In the genomic region with DNA sequence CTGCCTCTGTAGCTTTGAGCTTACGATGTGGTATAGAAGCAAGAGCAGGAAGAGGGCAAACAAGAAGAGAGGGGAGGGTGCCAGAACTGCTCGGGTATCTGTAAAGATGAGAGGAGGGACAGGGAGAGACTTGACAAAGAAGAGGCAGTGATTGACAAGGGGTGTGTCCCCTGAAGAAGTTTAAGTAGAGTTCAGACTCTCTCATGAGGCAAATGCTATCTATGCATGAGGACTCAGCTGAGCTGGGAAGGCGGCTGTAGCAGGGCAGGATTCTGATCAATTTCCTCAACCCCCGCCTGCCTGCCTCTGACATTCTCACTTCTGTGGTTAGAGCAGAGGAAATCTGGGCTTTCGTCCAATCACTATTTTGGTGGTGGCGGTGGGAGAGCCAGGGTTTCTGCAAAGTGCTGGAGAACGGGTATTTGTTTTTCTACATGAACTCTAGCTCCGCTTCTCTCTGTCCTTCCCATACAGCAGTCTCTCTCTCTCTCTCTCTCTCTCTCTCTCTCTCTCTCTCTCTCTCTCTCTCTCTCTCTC, we compare ENCODE assay signal across 8 mouse cellular contexts. TPM values are rescaled to one million over a fixed set of nuclear protein-coding genes. Genes with fewer than 3 reads are reported as not detected.
DNase-seq lines count a peak whose midpoint lies in the region; ATAC-seq lines count a peak whose summit lies in the region.

No protein-coding gene starts in this region.

- intact Hi-C loops in gastrocnemius, postnatal 14 days (cut with DNase I; ENCODE audit: low total_unique reads) = no loop called here
- intact Hi-C loops in left cerebral cortex, postnatal 10 days (cut with DNase I) = no loop called here

- H3K27ac ChIP-seq in stomach, embryonic 14.5 days (ENCODE audit: low read length) = peak overlapping the region; percentile 93

- H3K36me3 ChIP-seq in stomach, embryonic 14.5 days (ENCODE audit: control insufficient read depth, insufficient read depth, low read length) = no peaks in the 10 kb centered on the region

- no peak overlapping the region; the same call in 1 of the 2 replicates for H3K9ac ChIP-seq in stomach, embryonic 14.5 days (replicated peaks; ENCODE audit: low read depth, low read length)

- DNase-seq in adrenal gland, adult 2 months = peak; percentile 75
- no peak for DNase-seq in adrenal gland, adult 18-20 months (ENCODE audit: low spot score in 2 of 2)
- DNase-seq in gastrocnemius, postnatal 14 days = peak; percentile 71
- peak; percentile 84 to 89 for DNase-seq in left cerebral cortex, postnatal 10 days (ENCODE audit: extremely low spot score in 1 of 2, low spot score in 2 of 2)

- H3K27me3 ChIP-seq in stomach, embryonic 14.5 days (ENCODE audit: control insufficient read depth, insufficient read depth, low read length) = no peaks in the 10 kb centered on the region

- H3K4me1 ChIP-seq in stomach, embryonic 14.5 days (ENCODE audit: control insufficient read depth, insufficient read depth, low read length) = peaks cover 8% of the 10 kb centered on the region

- WGBS in stomach, embryonic 14.5 days = under 1% methylated on average over 8 of the region's 8 CpGs

- peak overlapping the region; percentile 44 for H3K4me2 ChIP-seq in stomach, embryonic 14.5 days (replicated peaks; ENCODE audit: low read depth, low read length)

- H3K9me3 ChIP-seq in stomach, embryonic 14.5 days (ENCODE audit: control insufficient read depth, low read depth, low read length) = no peaks in the 10 kb centered on the region

- peak overlapping the region; percentile 2; the same call in 1 of the 2 replicates for H3K4me3 ChIP-seq in stomach, embryonic 14.5 days (ENCODE audit: low read depth, low read length)

- ATAC-seq in common myeloid progenitor, adult 5-6 weeks (replicated peaks; ENCODE audit: low read depth, poor library complexity, severe bottlenecking) = peak; percentile 76
- ATAC-seq in inflammation-experienced regulatory T-cells, adult 6 months = peak; percentile 63
- ATAC-seq in megakaryocyte progenitor cell, adult 5-6 weeks (replicated peaks; ENCODE audit: poor library complexity) = peak; percentile 50
- ATAC-seq in stomach, embryonic 14.5 days (ENCODE audit: insufficient number of reproducible peaks, insufficient read depth, low FRiP score, low read depth) = peak; percentile 72

RNA-seq across cellular contexts. Expression of a gene that starts 7.5 kb away (rescaled TPM):
- total RNA-seq in adrenal gland, adult 2 months (2021) = 10 to 100 TPM; 30.3 to 33.4 TPM
- 53.0 and 56.7 TPM in 2 replicates for polyA plus RNA-seq in adrenal gland, adult 2 months (2012; rRNA removed)
- total RNA-seq in adrenal gland, adult 18-20 months (2021) = 10 to 100 TPM; 30.5 to 37.8 TPM
- total RNA-seq in common myeloid progenitor, adult 5-6 weeks (2017) = 11.0 and 32.0 TPM in 2 replicates
- total RNA-seq in gastrocnemius, postnatal 14 days (2021) = 1 to 10 TPM; 5.9 to 9.4 TPM
- 10 to 100 TPM; 35.3 to 68.9 (median 60.8) TPM for polyA plus RNA-seq in inflammation-experienced regulatory T-cells, adult 6 months (2017; shearing (Covaris generic))
- 10 to 100 TPM; 59.7 to 64.1 TPM for total RNA-seq in left cerebral cortex, postnatal 10 days (2021)
- 14.7 and 16.1 TPM in 2 replicates for total RNA-seq in megakaryocyte progenitor cell, adult 5-6 weeks (2015)
- 18.0 and 22.6 TPM in 2 replicates for total RNA-seq in megakaryocyte progenitor cell, adult 5-6 weeks (2017)
- polyA plus RNA-seq in stomach, embryonic 14.5 days (2014; fragmentation: Nextera tagmentation; extraction: Ambion mirVana) = 81.1 and 87.0 TPM in 2 replicates

RNA-seq across cellular contexts. Expression of a gene that starts 11.5 kb away (rescaled TPM):
- 100 to 1,000 TPM; 558 to 829 TPM for total RNA-seq in adrenal gland, adult 2 months (2021)
- polyA plus RNA-seq in adrenal gland, adult 2 months (2012; rRNA removed) = 210 and 224 TPM in 2 replicates
- total RNA-seq in adrenal gland, adult 18-20 months (2021) = 1,000 to 10,000 TPM in 1 of 2 experiments, 100 to 1,000 TPM in 1; 683 to 1,034 TPM
- 198 and 334 TPM in 2 replicates for total RNA-seq in common myeloid progenitor, adult 5-6 weeks (2017)
- total RNA-seq in gastrocnemius, postnatal 14 days (2021) = 100 to 1,000 TPM; 580 to 737 TPM
- 100 to 1,000 TPM; 106 to 120 (median 119) TPM for polyA plus RNA-seq in inflammation-experienced regulatory T-cells, adult 6 months (2017; shearing (Covaris generic))
- 100 to 1,000 TPM; 243 to 255 TPM for total RNA-seq in left cerebral cortex, postnatal 10 days (2021)
- 255 and 280 TPM in 2 replicates for total RNA-seq in megakaryocyte progenitor cell, adult 5-6 weeks (2015)
- 323 and 395 TPM in 2 replicates for total RNA-seq in megakaryocyte progenitor cell, adult 5-6 weeks (2017)
- polyA plus RNA-seq in stomach, embryonic 14.5 days (2014; fragmentation: Nextera tagmentation; extraction: Ambion mirVana) = 219 and 234 TPM in 2 replicates

RNA-seq across cellular contexts. Expression of a gene that starts 12.4 kb away (rescaled TPM):
- total RNA-seq in adrenal gland, adult 2 months (2021) = 1 to 10 TPM; 1.1 to 1.3 TPM
- polyA plus RNA-seq in adrenal gland, adult 2 months (2012; rRNA removed) = 1.7 and 2.8 TPM in 2 replicates
- total RNA-seq in adrenal gland, adult 18-20 months (2021) = 1 to 10 TPM; 1.5 to 3.8 TPM
- not detected in 2 replicates for total RNA-seq in common myeloid progenitor, adult 5-6 weeks (2017)
- 1 to 10 TPM; 2.4 to 3.1 TPM for total RNA-seq in gastrocnemius, postnatal 14 days (2021)
- under 1 TPM in 1 of 3 experiments, not detected in 2; 0.09 TPM for polyA plus RNA-seq in inflammation-experienced regulatory T-cells, adult 6 months (2017; shearing (Covaris generic))
- 1 to 10 TPM; 4.6 to 7.2 TPM for total RNA-seq in left cerebral cortex, postnatal 10 days (2021)
- not detected in 2 replicates for total RNA-seq in megakaryocyte progenitor cell, adult 5-6 weeks (2015)
- total RNA-seq in megakaryocyte progenitor cell, adult 5-6 weeks (2017) = not detected in 2 replicates
- 5.3 and 6.3 TPM in 2 replicates for polyA plus RNA-seq in stomach, embryonic 14.5 days (2014; fragmentation: Nextera tagmentation; extraction: Ambion mirVana)

RNA-seq across cellular contexts. Expression of a gene that starts 18.3 kb away (rescaled TPM):
- total RNA-seq in adrenal gland, adult 2 months (2021) = 10 to 100 TPM; 28.6 to 32.2 TPM
- 44.2 and 55.0 TPM in 2 replicates for polyA plus RNA-seq in adrenal gland, adult 2 months (2012; rRNA removed)
- total RNA-seq in adrenal gland, adult 18-20 months (2021) = 10 to 100 TPM; 39.4 to 43.1 TPM
- 17.7 and 18.0 TPM in 2 replicates for total RNA-seq in common myeloid progenitor, adult 5-6 weeks (2017)
- total RNA-seq in gastrocnemius, postnatal 14 days (2021) = 10 to 100 TPM in 1 of 2 experiments, 1 to 10 TPM in 1; 9.6 to 11.8 TPM
- polyA plus RNA-seq in inflammation-experienced regulatory T-cells, adult 6 months (2017; shearing (Covaris generic)) = 10 to 100 TPM; 38.2 to 90.1 (median 78.6) TPM
- 10 to 100 TPM; 20.4 to 21.8 TPM for total RNA-seq in left cerebral cortex, postnatal 10 days (2021)
- total RNA-seq in megakaryocyte progenitor cell, adult 5-6 weeks (2015) = 18.0 and 20.2 TPM in 2 replicates
- total RNA-seq in megakaryocyte progenitor cell, adult 5-6 weeks (2017) = 10.3 and 15.0 TPM in 2 replicates
- 56.7 and 57.7 TPM in 2 replicates for polyA plus RNA-seq in stomach, embryonic 14.5 days (2014; fragmentation: Nextera tagmentation; extraction: Ambion mirVana)

RNA-seq across cellular contexts. Expression of a gene that starts 25.1 kb away (rescaled TPM):
- total RNA-seq in adrenal gland, adult 2 months (2021) = 10 to 100 TPM; 37.5 to 44.9 TPM
- polyA plus RNA-seq in adrenal gland, adult 2 months (2012; rRNA removed) = 61.3 and 61.5 TPM in 2 replicates
- total RNA-seq in adrenal gland, adult 18-20 months (2021) = 10 to 100 TPM; 38.5 to 41.8 TPM
- total RNA-seq in common myeloid progenitor, adult 5-6 weeks (2017) = 9.9 and 15.7 TPM in 2 replicates
- total RNA-seq in gastrocnemius, postnatal 14 days (2021) = 10 to 100 TPM; 13.1 to 13.7 TPM
- polyA plus RNA-seq in inflammation-experienced regulatory T-cells, adult 6 months (2017; shearing (Covaris generic)) = 10 to 100 TPM; 11.0 to 25.3 (median 15.4) TPM
- 10 to 100 TPM; 51.5 to 53.4 TPM for total RNA-seq in left cerebral cortex, postnatal 10 days (2021)
- 36.0 and 38.2 TPM in 2 replicates for total RNA-seq in megakaryocyte progenitor cell, adult 5-6 weeks (2015)
- 18.7 and 24.5 TPM in 2 replicates for total RNA-seq in megakaryocyte progenitor cell, adult 5-6 weeks (2017)
- 68.8 and 70.6 TPM in 2 replicates for polyA plus RNA-seq in stomach, embryonic 14.5 days (2014; fragmentation: Nextera tagmentation; extraction: Ambion mirVana)

Comparison
In these comparisons a context has a peak if more than half of its experiments do, and no peak if none do; other contexts are left out.
1. DNase-seq: peak in adrenal gland, adult 2 months (single experiment), gastrocnemius, postnatal 14 days (single experiment) and left cerebral cortex, postnatal 10 days (2 of 2); none in adrenal gland, adult 18-20 months (0 of 2).
2. Peak in every context shown above with its lines, with median percentiles within 50 percentile points of each other: ATAC-seq.